Mouse (Mus musculus): ENCODE measurements around the gene Tnfaip1. TPM values are rescaled to one million over a fixed set of nuclear protein-coding genes. Genes with fewer than 3 reads are reported as not detected.

Gene Tnfaip1
- polyA plus RNA-seq, 1 experiment from 2014 or later = 83.1 TPM

DNA sequence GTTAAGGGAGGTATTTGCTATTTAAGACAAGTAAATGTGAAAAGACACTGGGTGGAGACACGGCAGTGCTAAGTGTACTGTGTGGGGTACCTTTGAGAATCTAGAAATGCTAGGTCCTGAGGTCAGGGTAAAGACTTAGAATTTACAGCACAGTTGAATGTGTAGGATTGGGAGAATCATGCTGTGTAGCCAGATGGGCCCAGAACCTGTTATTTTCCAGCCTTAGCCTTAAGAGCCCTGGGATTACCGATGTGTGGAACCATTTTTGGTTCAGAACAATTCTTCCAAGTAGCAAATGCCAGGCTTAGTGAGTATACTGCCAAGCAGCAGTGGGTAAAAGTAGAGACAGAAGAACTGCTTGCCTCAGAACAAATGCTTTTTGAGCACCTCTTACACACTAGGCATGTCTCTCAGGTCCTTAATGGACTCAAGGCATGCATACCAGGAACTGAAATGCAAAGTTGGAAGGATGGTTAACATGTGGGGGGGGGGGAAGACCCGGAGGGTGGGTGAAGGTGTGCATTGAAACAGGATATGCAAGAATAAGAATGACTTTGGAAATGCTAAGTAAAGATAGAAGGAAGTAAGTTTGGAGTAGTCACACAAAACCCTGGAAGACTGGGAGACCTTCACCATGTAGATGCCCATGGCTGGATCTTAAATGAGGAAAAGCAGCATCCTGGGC is 22.9 kb downstream of the Tnfaip1 start:
- Histone ChIP-seq H3K9ac (ENCODE audit: low read length) (peak overlapping the region; percentile 95), H3K27me3 (ENCODE audit: control insufficient read depth, insufficient read depth, low read length) (no peaks in the 10 kb centered on the region), H3K36me3 (ENCODE audit: control insufficient read depth, insufficient read depth, low read length) (peaks cover 16% of the 10 kb centered on the region; the same call in 1 of the 2 replicates), H3K9me3 (ENCODE audit: control insufficient read depth, low read length) (no peaks in the 10 kb centered on the region), H3K4me1 (ENCODE audit: control insufficient read depth, insufficient read depth, low read length) (peaks cover 13% of the 10 kb centered on the region), H3K4me2 (peak overlapping the region; percentile 73), H3K4me3 (ENCODE audit: low read depth, low read length) (peak overlapping the region; percentile 88; the same call in 1 of the 2 replicates), H3K27ac (ENCODE audit: low read depth, low read length) (no peak overlapping the region)
- ATAC-seq (ENCODE audit: low FRiP score) (no peak), DNase-seq (ENCODE audit: low spot score, missing footprints) (no peak)
- WGBS = 82% methylated on average over 3 of the region's 3 CpGs

DNA sequence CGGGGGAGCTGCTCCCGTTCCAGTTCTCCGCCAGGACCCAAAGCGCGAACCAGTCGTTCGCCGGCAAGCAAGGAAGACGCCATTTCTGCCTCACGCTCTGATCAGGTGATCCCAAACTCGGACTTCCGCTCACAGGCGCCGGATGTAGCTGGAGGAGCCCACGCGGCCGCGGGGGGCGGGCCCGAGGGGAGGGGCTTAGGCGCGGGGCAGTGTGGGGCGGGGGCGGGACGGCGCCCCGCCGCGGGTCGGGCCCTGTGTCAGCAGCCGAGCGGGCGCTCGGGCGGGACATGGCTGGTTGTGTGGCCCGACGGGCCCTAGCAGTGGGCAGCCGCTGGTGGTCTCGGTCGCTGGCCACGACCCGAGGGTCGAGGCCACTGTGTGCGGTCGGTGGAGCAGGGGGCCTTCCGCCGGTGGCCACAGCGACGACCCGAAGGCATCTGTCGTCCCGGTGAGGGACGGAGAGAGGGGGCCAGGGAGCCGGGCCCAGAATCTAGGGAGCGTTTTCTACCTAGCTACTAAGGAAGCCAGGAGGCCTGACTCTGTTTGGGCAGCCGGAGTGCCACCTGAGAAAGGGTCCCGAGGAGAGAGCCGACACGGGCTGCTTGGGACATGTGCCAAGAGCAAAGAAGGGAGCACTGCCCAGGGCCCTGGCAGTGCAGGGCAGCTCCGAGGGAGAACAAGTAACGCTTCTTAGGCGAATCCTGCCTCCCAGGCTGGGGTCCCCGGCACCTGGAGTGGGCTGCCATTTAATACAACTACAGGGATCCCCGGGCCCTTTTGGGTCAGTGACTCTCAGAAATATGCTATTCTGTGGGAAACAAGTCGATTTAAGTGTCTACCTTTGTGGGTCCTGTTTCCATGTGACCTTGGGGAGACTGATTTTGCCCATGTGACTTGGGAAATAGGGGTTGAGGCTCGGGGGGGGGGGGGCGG is 23.8 kb downstream of the Tnfaip1 start, which contains the start of the genes Tmem199 and Poldip2:
Tmem199 (minus strand) TSS at position 148 of the 933 bp plus-strand sequence.
Poldip2 (plus strand) TSS at position 169 of the 933 bp plus-strand sequence.
- DNase-seq (ENCODE audit: low spot score, missing footprints) (peak; percentile 99), ATAC-seq (ENCODE audit: low FRiP score) (peak; percentile 95)
- H3K4me2 ChIP-seq = peak within 1 kb of the TSS; percentile 73
- WGBS = 1% methylated on average over 67 of the region's 67 CpGs
- H3K27me3 ChIP-seq (ENCODE audit: control insufficient read depth, insufficient read depth, low read length) = no peaks in the 10 kb centered on the region
- peaks cover 13% of the 10 kb centered on the region for H3K4me1 ChIP-seq (ENCODE audit: control insufficient read depth, insufficient read depth, low read length)
- peak within 1 kb of the TSS; percentile 88 for H3K4me3 ChIP-seq (ENCODE audit: low read depth, low read length)
- H3K27ac ChIP-seq (ENCODE audit: low read depth, low read length) = peak within 1 kb of the TSS; percentile 63
- peak within 1 kb of the TSS; percentile 95 for H3K9ac ChIP-seq (ENCODE audit: low read length)
- peaks cover 12% of the 10 kb centered on the region; the same call in 1 of the 2 replicates for H3K36me3 ChIP-seq (ENCODE audit: control insufficient read depth, insufficient read depth, low read length)
- H3K9me3 ChIP-seq (ENCODE audit: control insufficient read depth, low read length) = no peaks in the 10 kb centered on the region

DNA sequence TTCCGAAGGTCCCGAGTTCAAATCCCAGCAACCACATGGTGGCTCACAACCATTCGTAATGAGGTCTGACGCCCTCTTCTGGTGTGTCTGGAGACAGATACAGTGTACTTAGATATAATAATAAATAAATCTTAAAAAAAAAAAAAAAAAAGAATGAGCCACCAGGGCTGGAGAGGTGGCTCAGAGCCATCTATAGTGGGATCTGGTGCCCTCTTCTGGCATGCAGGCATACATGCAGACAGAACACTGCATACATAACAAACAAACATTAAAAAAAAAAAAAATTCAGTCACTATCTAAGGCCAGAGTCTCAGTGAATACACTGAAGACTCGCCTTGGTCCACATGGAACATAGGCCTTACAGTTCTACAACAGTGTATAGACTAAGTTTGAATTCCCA is 27.0 kb downstream of the Tnfaip1 start:
- DNase-seq (ENCODE audit: low spot score, missing footprints) (no peak), ATAC-seq (ENCODE audit: low FRiP score) (no peak)
- 82% methylated on average over 5 of the region's 5 CpGs for WGBS

DNA sequence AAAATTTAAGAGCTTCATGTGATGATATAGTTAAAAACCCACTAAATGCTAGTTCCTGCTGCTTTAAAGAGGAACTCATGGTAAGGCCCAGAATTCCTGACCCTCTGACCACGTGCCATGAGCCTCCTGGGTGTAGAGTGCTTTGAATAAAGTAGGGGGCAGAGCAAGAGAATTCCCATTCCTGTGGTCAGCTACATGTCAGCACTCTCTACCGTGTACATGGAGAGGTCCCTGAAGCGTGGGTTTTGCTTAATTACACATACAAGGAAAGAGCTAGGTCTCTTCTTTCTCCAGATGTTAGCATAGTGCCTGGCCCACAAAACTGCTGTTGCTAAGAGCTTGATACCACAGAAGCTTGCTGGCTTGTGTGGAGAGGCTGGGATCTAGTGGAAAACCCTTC is 30.7 kb downstream of the Tnfaip1 start:
- no peak for ATAC-seq (ENCODE audit: low FRiP score)
- H3K4me3 ChIP-seq (ENCODE audit: low read depth, low read length) = no peak overlapping the region
- DNase-seq (ENCODE audit: low spot score, missing footprints) = no peak
- no peaks in the 10 kb centered on the region for H3K4me1 ChIP-seq (ENCODE audit: control insufficient read depth, insufficient read depth, low read length)
- no peaks in the 10 kb centered on the region for H3K27me3 ChIP-seq (ENCODE audit: control insufficient read depth, insufficient read depth, low read length)
- no peak overlapping the region for H3K9ac ChIP-seq (ENCODE audit: low read length)
- H3K27ac ChIP-seq (ENCODE audit: low read depth, low read length) = no peak overlapping the region
- 83% methylated on average over 3 of the region's 3 CpGs for WGBS
- H3K36me3 ChIP-seq (ENCODE audit: control insufficient read depth, insufficient read depth, low read length) = peaks cover 2% of the 10 kb centered on the region; the same call in 1 of the 2 replicates
- no peak overlapping the region for H3K4me2 ChIP-seq
- H3K9me3 ChIP-seq (ENCODE audit: control insufficient read depth, low read length) = no peaks in the 10 kb centered on the region

More for the DNA sequence above, 27.0 kb downstream of the Tnfaip1 start:
- Histone ChIP-seq H3K9ac (ENCODE audit: low read length) (no peak overlapping the region), H3K27me3 (ENCODE audit: control insufficient read depth, insufficient read depth, low read length) (no peaks in the 10 kb centered on the region), H3K4me1 (ENCODE audit: control insufficient read depth, insufficient read depth, low read length) (peaks cover 13% of the 10 kb centered on the region), H3K4me2 (no peak overlapping the region), H3K27ac (ENCODE audit: low read depth, low read length) (no peak overlapping the region), H3K36me3 (ENCODE audit: control insufficient read depth, insufficient read depth, low read length) (peaks cover 2% of the 10 kb centered on the region; the same call in 1 of the 2 replicates), H3K9me3 (ENCODE audit: control insufficient read depth, low read length) (no peaks in the 10 kb centered on the region), H3K4me3 (ENCODE audit: low read depth, low read length) (no peak overlapping the region)

DNA sequence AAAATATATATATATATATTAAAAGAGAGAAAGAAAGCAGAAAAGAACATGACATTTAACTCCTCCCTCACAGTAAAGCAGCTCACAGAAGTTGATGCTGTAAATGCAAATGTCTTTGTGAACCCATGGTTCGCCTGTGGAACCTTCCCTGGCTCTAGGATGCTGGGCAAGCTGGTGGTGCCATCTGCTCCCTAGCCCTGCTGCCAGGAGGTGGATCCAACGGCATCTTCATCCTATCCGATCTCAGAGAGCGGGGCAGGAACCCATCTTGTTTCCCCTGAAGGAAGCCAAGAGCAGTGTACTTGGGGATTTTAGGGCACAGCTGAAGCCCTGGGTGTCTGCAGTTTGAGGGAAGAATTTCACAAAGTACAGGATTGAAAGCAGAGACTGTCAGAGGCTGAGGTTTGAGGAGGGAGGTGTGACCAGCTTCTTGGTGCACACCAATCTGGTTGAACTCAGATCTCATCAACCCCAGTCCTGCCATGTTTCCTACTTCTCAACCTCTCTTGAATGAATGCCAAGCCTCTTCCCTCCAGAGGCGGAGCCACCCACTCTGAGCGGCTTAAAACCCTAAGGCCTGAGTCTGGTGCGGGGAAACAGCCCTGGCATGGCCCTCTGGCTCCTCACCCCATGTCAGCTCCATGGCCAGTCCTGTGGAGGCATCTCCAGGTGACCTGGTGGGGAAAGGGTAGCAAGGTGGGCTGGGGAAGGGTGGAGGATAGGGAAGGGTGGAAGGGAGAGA is 33.1 kb downstream of the Tnfaip1 start, which contains the start of gene Sebox:
Sebox (plus strand) TSS at position 539 of the 742 bp plus-strand sequence.
- no peaks in the 10 kb centered on the region for H3K27me3 ChIP-seq (ENCODE audit: control insufficient read depth, insufficient read depth, low read length)
- no peak within 1 kb of the TSS for H3K27ac ChIP-seq (ENCODE audit: low read depth, low read length)
- H3K36me3 ChIP-seq (ENCODE audit: control insufficient read depth, insufficient read depth, low read length) = peaks cover 2% of the 10 kb centered on the region; the same call in 1 of the 2 replicates
- ATAC-seq (ENCODE audit: low FRiP score) = no peak
- 65% methylated on average over 7 of the region's 7 CpGs for WGBS
- DNase-seq (ENCODE audit: low spot score, missing footprints) = no peak
- H3K9ac ChIP-seq (ENCODE audit: low read length) = no peak within 1 kb of the TSS
- no peaks in the 10 kb centered on the region for H3K9me3 ChIP-seq (ENCODE audit: control insufficient read depth, low read length)
- no peak within 1 kb of the TSS for H3K4me3 ChIP-seq (ENCODE audit: low read depth, low read length)
- H3K4me2 ChIP-seq = no peak within 1 kb of the TSS
- H3K4me1 ChIP-seq (ENCODE audit: control insufficient read depth, insufficient read depth, low read length) = peaks cover 10% of the 10 kb centered on the region; the same call in 1 of the 2 replicates

DNA sequence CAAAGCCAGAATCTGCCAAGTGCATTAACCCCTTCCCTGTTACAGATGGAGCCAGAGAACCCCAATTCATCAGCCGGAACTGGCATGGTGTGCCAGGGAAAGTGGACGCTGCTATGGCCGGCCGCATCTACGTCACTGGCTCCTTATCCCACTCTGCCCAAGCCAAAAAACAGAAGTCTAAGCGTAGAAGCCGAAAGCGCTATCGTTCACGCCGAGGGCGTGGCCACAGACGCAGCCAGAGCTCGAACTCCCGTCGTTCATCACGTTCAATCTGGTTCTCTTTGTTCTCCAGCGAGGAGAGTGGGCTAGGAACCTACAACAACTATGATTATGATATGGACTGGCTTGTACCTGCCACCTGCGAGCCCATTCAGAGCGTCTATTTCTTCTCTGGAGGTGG is 34.6 kb downstream of the Tnfaip1 start:
- no peak overlapping the region for H3K27ac ChIP-seq (ENCODE audit: low read depth, low read length)
- H3K36me3 ChIP-seq (ENCODE audit: control insufficient read depth, insufficient read depth, low read length) = no peaks in the 10 kb centered on the region
- no peak overlapping the region for H3K9ac ChIP-seq (ENCODE audit: low read length)
- H3K27me3 ChIP-seq (ENCODE audit: control insufficient read depth, insufficient read depth, low read length) = no peaks in the 10 kb centered on the region
- no peaks in the 10 kb centered on the region for H3K9me3 ChIP-seq (ENCODE audit: control insufficient read depth, low read length)
- WGBS = 84% methylated on average over 20 of the region's 20 CpGs
- DNase-seq (ENCODE audit: low spot score, missing footprints) = no peak
- no peak overlapping the region for H3K4me3 ChIP-seq (ENCODE audit: low read depth, low read length)
- ATAC-seq (ENCODE audit: low FRiP score) = no peak
- no peak overlapping the region for H3K4me2 ChIP-seq
- H3K4me1 ChIP-seq (ENCODE audit: control insufficient read depth, insufficient read depth, low read length) = peaks cover 17% of the 10 kb centered on the region

DNA sequence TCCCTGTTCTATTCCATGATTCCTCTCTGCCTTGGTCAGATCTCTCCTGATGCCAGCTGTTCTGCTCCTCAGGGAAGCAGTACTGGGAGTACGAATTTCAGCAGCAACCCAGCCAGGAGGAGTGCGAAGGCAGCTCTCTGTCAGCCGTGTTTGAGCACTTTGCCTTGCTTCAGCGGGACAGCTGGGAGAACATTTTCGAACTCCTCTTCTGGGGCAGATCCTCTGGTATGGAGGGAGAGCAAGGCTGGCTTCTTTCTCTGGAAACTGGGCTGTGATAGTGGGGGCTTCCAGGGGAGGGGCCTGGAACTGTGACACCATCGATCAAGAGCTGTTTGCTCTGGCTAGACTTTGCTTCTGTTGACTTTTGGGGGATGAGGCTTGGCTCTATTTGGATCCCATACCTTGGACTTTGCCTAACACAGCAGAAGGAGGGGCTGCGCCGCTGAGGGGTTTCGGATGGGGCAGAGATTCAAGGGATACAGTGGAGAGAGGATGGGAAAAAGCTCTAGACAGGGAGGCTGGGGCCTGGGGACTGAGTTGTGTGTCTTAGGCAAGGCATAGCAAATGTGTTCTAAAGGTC is 35.4 kb downstream of the Tnfaip1 start:
- H3K4me3 ChIP-seq (ENCODE audit: low read depth, low read length) = no peak overlapping the region
- peaks cover 25% of the 10 kb centered on the region for H3K4me1 ChIP-seq (ENCODE audit: control insufficient read depth, insufficient read depth, low read length)
- H3K9ac ChIP-seq (ENCODE audit: low read length) = no peak overlapping the region
- whole genome bisulfite sequencing = 76% methylated on average over 9 of the region's 9 CpGs
- ATAC-seq (ENCODE audit: low FRiP score) (no peak), DNase-seq (ENCODE audit: low spot score, missing footprints) (no peak)
- H3K27me3 ChIP-seq (ENCODE audit: control insufficient read depth, insufficient read depth, low read length) = peaks cover 5% of the 10 kb centered on the region
- H3K9me3 ChIP-seq (ENCODE audit: control insufficient read depth, low read length) = no peaks in the 10 kb centered on the region
- peak overlapping the region; percentile 14; the same call in 1 of the 2 replicates for H3K4me2 ChIP-seq
- no peak overlapping the region for H3K27ac ChIP-seq (ENCODE audit: low read depth, low read length)
- H3K36me3 ChIP-seq (ENCODE audit: control insufficient read depth, insufficient read depth, low read length) = no peaks in the 10 kb centered on the region

DNA sequence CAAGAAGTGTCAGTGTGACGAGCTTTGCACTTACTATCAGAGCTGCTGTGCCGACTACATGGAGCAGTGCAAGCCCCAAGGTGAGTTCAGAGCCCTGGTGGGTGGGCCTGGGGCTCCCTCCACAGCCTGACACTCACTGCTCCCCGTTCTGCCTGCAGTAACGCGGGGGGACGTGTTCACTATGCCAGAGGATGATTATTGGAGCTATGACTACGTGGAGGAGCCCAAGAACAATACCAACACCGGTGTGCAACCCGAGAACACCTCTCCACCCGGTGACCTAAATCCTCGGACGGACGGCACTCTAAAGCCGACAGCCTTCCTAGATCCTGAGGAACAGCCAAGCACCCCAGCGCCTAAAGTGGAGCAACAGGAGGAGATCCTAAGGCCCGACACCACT is 36.6 kb downstream of the Tnfaip1 start:
- H3K9me3 ChIP-seq (ENCODE audit: control insufficient read depth, low read length) = no peaks in the 10 kb centered on the region
- no peaks in the 10 kb centered on the region for H3K36me3 ChIP-seq (ENCODE audit: control insufficient read depth, insufficient read depth, low read length)
- H3K4me2 ChIP-seq = peak overlapping the region; percentile 23
- whole genome bisulfite sequencing = 44% methylated on average over 16 of the region's 16 CpGs
- DNase-seq (ENCODE audit: low spot score, missing footprints) (no peak), ATAC-seq (ENCODE audit: low FRiP score) (no peak)
- peaks cover 27% of the 10 kb centered on the region for H3K4me1 ChIP-seq (ENCODE audit: control insufficient read depth, insufficient read depth, low read length)
- no peak overlapping the region for H3K9ac ChIP-seq (ENCODE audit: low read length)
- H3K27me3 ChIP-seq (ENCODE audit: control insufficient read depth, insufficient read depth, low read length) = peaks cover 8% of the 10 kb centered on the region
- H3K4me3 ChIP-seq (ENCODE audit: low read depth, low read length) = peak overlapping the region; percentile 6; the same call in 1 of the 2 replicates
- H3K27ac ChIP-seq (ENCODE audit: low read depth, low read length) = peak overlapping the region; percentile 57; the same call in 1 of the 2 replicates

Measured in midbrain, embryonic 11.5 days (tissue).